Mouse (Mus musculus) heart, postnatal 0 days (tissue): ENCODE data around the gene Pigv. TPM values are rescaled to one million over a fixed set of nuclear protein-coding genes. Genes with fewer than 3 reads are reported as not detected.

Source experiments
- ATAC-seq: fragments of 200-750 bp; cut with Nextera tagmentation; 2 replicates; pipeline ENCODE4 v1.8.0; 2017; ENCODE audit warnings: low read depth, moderate number of reproducible peaks, moderate library complexity; ENCODE audit not compliant: insufficient read depth
- DNase-seq: peaks from one replicate; pipeline ENCODE4 v3.0.0-alpha.2; 2016; ENCODE audit warnings: low spot score
- H3K27ac ChIP-seq: fragments of 300-500 bp; sonication (generic); 2 replicates; pipeline ENCODE4 v1.5.1; 2014; ENCODE audit warnings: low read depth, mild to moderate bottlenecking
- H3K27me3 ChIP-seq: fragments of 300-500 bp; sonication (generic); 2 replicates; pipeline ENCODE4 v1.6.1; 2014; ENCODE audit warnings: low read length, mixed read lengths; ENCODE audit not compliant: control insufficient read depth, insufficient read depth
- H3K36me3 ChIP-seq: fragments of 300-500 bp; sonication (generic); replicated peaks from 2 replicates; pipeline ENCODE4 v1.6.1; 2014; ENCODE audit warnings: low read length, mixed read lengths; ENCODE audit not compliant: control insufficient read depth, insufficient read depth
- H3K4me1 ChIP-seq: fragments of 300-500 bp; sonication (generic); 2 replicates; pipeline ENCODE4 v1.6.1; 2014; ENCODE audit warnings: antibody characterized with exemption; ENCODE audit not compliant: control insufficient read depth, insufficient read depth
- H3K4me2 ChIP-seq: fragments of 300-500 bp; sonication (generic); 2 replicates; pipeline ENCODE4 v1.6.1; 2014; ENCODE audit warnings: low read depth, mild to moderate bottlenecking, low read length, moderate library complexity
- H3K4me3 ChIP-seq: fragments of 300-500 bp; sonication (generic); 2 replicates; pipeline ENCODE4 v1.5.1; 2014; ENCODE audit warnings: low read depth, low read length
- H3K9ac ChIP-seq: fragments of 300-500 bp; sonication (generic); replicated peaks from 2 replicates; pipeline ENCODE4 v1.6.1; 2014; ENCODE audit warnings: low read depth, low read length, mixed read lengths
- H3K9me3 ChIP-seq: fragments of 300-500 bp; sonication (generic); replicated peaks from 2 replicates; pipeline ENCODE4 v1.6.1; 2016; ENCODE audit warnings: low read length; ENCODE audit not compliant: control insufficient read depth
- CTCF ChIP-seq: IDR thresholded peaks from 2 replicates; pipeline ENCODE4 v1.5.1; 2016; ENCODE audit warnings: antibody characterized with exemption, control low read depth, low read depth
- EP300 ChIP-seq: IDR thresholded peaks from 2 replicates; pipeline ENCODE4 v1.6.1; 2016; ENCODE audit warnings: antibody characterized with exemption, low read depth
- WGBS: fragments of 180-500 bp; shearing (Covaris S2); extraction: QIAGEN DNeasy Blood & Tissue Kit; methylation state at CpG from one replicate; pipeline ENCODE4 v1.1.7; 2014; 5-methylcytosine and 5-hydroxymethylcytosine counted together
- polyA plus RNA-seq: library from polyadenylated mRNA; unstranded; fragments of >200 nt; fragmentation: Nextera tagmentation; extraction: Ambion mirVana; gene quantifications from 2 replicates; pipeline ENCODE4 v1.2.1, GENCODE M21; 2015
- total RNA-seq: library from RNA; depleted of rRNA; stranded (reverse); fragments of >200 nt; gene quantifications from 2 replicates; pipeline ENCODE4 v1.2.3, GENCODE M21; 2014; ENCODE audit warnings: low replicate concordance

The Pigv gene
- total and polyA plus RNA-seq, 2 experiments from 2014 or later, result 13.5 to 13.7 TPM

GRCm38 (mm10) chr4:133617936-133618335, 54.5 kb downstream of the Pigv start:
- no peak overlapping the region for H3K4me2 ChIP-seq
- no peak overlapping the region for H3K27ac ChIP-seq
- H3K27me3 ChIP-seq, result no peaks in the 10 kb centered on the region
- TF ChIP-seq CTCF (no peak), EP300 (no peak)
- DNase-seq (no peak), ATAC-seq (no peak)
- H3K9me3 ChIP-seq, result no peaks in the 10 kb centered on the region
- peaks cover 9% of the 10 kb centered on the region for H3K36me3 ChIP-seq
- no peak overlapping the region for H3K4me3 ChIP-seq
- H3K4me1 ChIP-seq, result peaks cover 8% of the 10 kb centered on the region; the same call in 1 of the 2 replicates
- no peak overlapping the region for H3K9ac ChIP-seq
- WGBS, result 82% methylated on average over 11 of the region's 11 CpGs

- Histone ChIP-seq H3K4me2 (no peak overlapping the region), H3K27me3 (no peaks in the 10 kb centered on the region), H3K27ac (peak overlapping the region; percentile 11; the same call in 1 of the 2 replicates), H3K4me3 (no peak overlapping the region), H3K36me3 (peaks cover 20% of the 10 kb centered on the region), H3K4me1 (peaks cover 8% of the 10 kb centered on the region; the same call in 1 of the 2 replicates), H3K9me3 (no peaks in the 10 kb centered on the region), H3K9ac (no peak overlapping the region)
- DNase-seq (no peak), ATAC-seq (peak; percentile 25; the same call in 1 of the 2 replicates)
- WGBS, result 62% methylated on average over 10 of the region's 10 CpGs
- TF ChIP-seq CTCF, result no peak
- no peak for TF ChIP-seq EP300
These were observed 57.0 kb downstream of the Pigv start for GRCm38 (mm10) chr4:133615416-133615815.

GRCm38 (mm10) chr4:133614274-133614761, 58.1 kb downstream of the Pigv start:
- DNase-seq (no peak), ATAC-seq (no peak)
- H3K9me3 ChIP-seq, result no peaks in the 10 kb centered on the region
- H3K9ac ChIP-seq, result no peak overlapping the region
- H3K4me3 ChIP-seq, result no peak overlapping the region
- no peaks in the 10 kb centered on the region for H3K4me1 ChIP-seq
- peaks cover 20% of the 10 kb centered on the region for H3K36me3 ChIP-seq
- no peaks in the 10 kb centered on the region for H3K27me3 ChIP-seq
- no peak overlapping the region for H3K27ac ChIP-seq
- no peak for TF ChIP-seq CTCF
- TF ChIP-seq EP300, result no peak
- 56% methylated on average over 8 of the region's 8 CpGs for WGBS
- H3K4me2 ChIP-seq, result no peak overlapping the region

GRCm38 (mm10) chr4:133613867-133614266, 58.6 kb downstream of the Pigv start:
- ATAC-seq (no peak), DNase-seq (no peak)
- Histone ChIP-seq H3K4me2 (no peak overlapping the region), H3K9me3 (no peaks in the 10 kb centered on the region), H3K27me3 (no peaks in the 10 kb centered on the region), H3K4me1 (no peaks in the 10 kb centered on the region), H3K36me3 (peaks cover 20% of the 10 kb centered on the region), H3K27ac (no peak overlapping the region), H3K4me3 (no peak overlapping the region), H3K9ac (no peak overlapping the region)
- WGBS, result 81% methylated on average over 4 of the region's 4 CpGs
- TF ChIP-seq CTCF (no peak), EP300 (no peak)

GRCm38 (mm10) chr4:133613026-133613425, 59.4 kb downstream of the Pigv start:
- H3K4me2 ChIP-seq, result no peak overlapping the region
- 92% methylated on average over 8 of the region's 8 CpGs for WGBS
- H3K36me3 ChIP-seq, result peaks cover 28% of the 10 kb centered on the region
- no peak overlapping the region for H3K27ac ChIP-seq
- TF ChIP-seq CTCF, result no peak
- no peak overlapping the region for H3K9ac ChIP-seq
- H3K4me1 ChIP-seq, result no peaks in the 10 kb centered on the region
- no peak for ATAC-seq
- H3K27me3 ChIP-seq, result no peaks in the 10 kb centered on the region
- no peak overlapping the region for H3K4me3 ChIP-seq
- no peaks in the 10 kb centered on the region for H3K9me3 ChIP-seq
- DNase-seq, result no peak

GRCm38 (mm10) chr4:133612416-133612815, 60.0 kb downstream of the Pigv start:
- WGBS, result 95% methylated on average over 7 of the region's 7 CpGs
- Histone ChIP-seq H3K4me3 (no peak overlapping the region), H3K9ac (no peak overlapping the region), H3K36me3 (peaks cover 28% of the 10 kb centered on the region), H3K9me3 (no peaks in the 10 kb centered on the region), H3K4me2 (no peak overlapping the region), H3K27ac (no peak overlapping the region), H3K27me3 (no peaks in the 10 kb centered on the region), H3K4me1 (no peaks in the 10 kb centered on the region)
- DNase-seq (no peak), ATAC-seq (no peak)
- TF ChIP-seq CTCF (no peak), EP300 (no peak)
